Mouse (Mus musculus) testis, adult 2 months (tissue): Measurements from ENCODE around the gene Gm49601.

Source experiments
- CTCF ChIP-seq: fragments of 200-500 bp; IDR thresholded peaks from 2 replicates; pipeline ENCODE4 v1.5.1; 2012; ENCODE audit warnings: low read depth, mild to moderate bottlenecking, inconsistent platforms, low read length, moderate library complexity; ENCODE audit not compliant: control insufficient read depth, insufficient read depth, insufficient replicate concordance
- POLR2A ChIP-seq: fragments of 200-500 bp; IDR thresholded peaks from 2 replicates; pipeline ENCODE4 v1.6.1; 2012; ENCODE audit warnings: low read depth, mild to moderate bottlenecking, inconsistent platforms, low read length, moderate library complexity; ENCODE audit not compliant: control insufficient read depth

DNA sequence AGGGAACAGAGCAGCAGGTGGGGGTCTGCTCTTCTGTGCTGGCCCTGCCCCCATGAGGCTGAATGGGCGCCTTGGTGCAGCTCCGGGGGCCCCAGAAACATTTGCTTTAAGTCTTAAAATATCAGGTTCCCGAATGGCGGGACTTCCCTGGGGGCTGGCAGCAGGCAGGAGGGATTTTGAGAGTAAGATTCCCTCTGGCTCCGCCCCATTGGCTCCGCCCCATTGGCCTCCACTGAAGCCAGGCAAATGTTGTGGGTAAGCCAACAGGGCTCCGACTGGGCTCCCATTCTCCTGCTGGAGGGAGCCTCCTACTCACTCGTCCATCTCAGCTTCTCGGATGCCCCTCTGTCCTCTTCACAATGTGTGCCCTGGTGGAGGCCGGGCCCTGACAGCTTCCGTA is 18.0 kb downstream of the Gm49601 start:
- TF ChIP-seq POLR2A (no peak), CTCF (no peak)
